Mouse (Mus musculus) limb, embryonic 15.5 days (tissue): Measurements from ENCODE around the gene Pdcd5. TPM values are rescaled to one million over a fixed set of nuclear protein-coding genes. Genes with fewer than 3 reads are reported as not detected.

Source experiments
- ATAC-seq: fragments of 200-750 bp; cut with Nextera tagmentation; 2 replicates; pipeline ENCODE4 v1.8.0; 2017; ENCODE audit warnings: low read depth, moderate TSS enrichment; ENCODE audit not compliant: insufficient number of reproducible peaks, low FRiP score, low TSS enrichment
- H3K27ac ChIP-seq: fragments of 300-500 bp; sonication (generic); 2 replicates; pipeline ENCODE4 v1.5.1; 2015; ENCODE audit warnings: moderate library complexity, mild to moderate bottlenecking, inconsistent platforms
- H3K27me3 ChIP-seq: fragments of 300-500 bp; sonication (generic); 2 replicates; pipeline ENCODE4 v1.6.1; 2015; ENCODE audit warnings: inconsistent platforms
- H3K36me3 ChIP-seq: fragments of 300-500 bp; sonication (generic); 2 replicates; pipeline ENCODE4 v1.6.1; 2015; ENCODE audit warnings: inconsistent platforms
- H3K4me1 ChIP-seq: fragments of 300-500 bp; sonication (generic); 2 replicates; pipeline ENCODE4 v1.6.1; 2015; ENCODE audit warnings: inconsistent platforms
- H3K4me2 ChIP-seq: fragments of 300-500 bp; sonication (generic); 2 replicates; pipeline ENCODE4 v1.6.1; 2015; ENCODE audit warnings: mild to moderate bottlenecking, inconsistent platforms
- H3K4me3 ChIP-seq: fragments of 300-500 bp; sonication (generic); 2 replicates; pipeline ENCODE4 v1.5.1; 2015; ENCODE audit warnings: mild to moderate bottlenecking, inconsistent platforms
- H3K9ac ChIP-seq: fragments of 300-500 bp; sonication (generic); 2 replicates; pipeline ENCODE4 v1.6.1; 2015; ENCODE audit warnings: inconsistent platforms
- H3K9me3 ChIP-seq: fragments of 300-500 bp; sonication (generic); 2 replicates; pipeline ENCODE4 v1.6.1; 2016; ENCODE audit warnings: inconsistent platforms
- WGBS: fragments of 180-500 bp; shearing (Covaris S2); methylation state at CpG from one replicate; pipeline ENCODE4 v1.1.7; 2015; 5-methylcytosine and 5-hydroxymethylcytosine counted together
- polyA plus RNA-seq: library from polyadenylated mRNA; unstranded; fragments of >200 nt; fragmentation: Nextera tagmentation; extraction: Ambion mirVana; gene quantifications from 2 replicates; pipeline ENCODE4 v1.2.1, GENCODE M21; 2015

Pdcd5 gene
- polyA plus RNA-seq: 222 and 241 TPM in 2 replicates

- H3K27ac ChIP-seq: peak within 1 kb of the TSS; percentile 88
- peaks cover 7% of the 10 kb centered on the region; the same call in 1 of the 2 replicates for H3K4me1 ChIP-seq
- H3K36me3 ChIP-seq: peaks cover 29% of the 10 kb centered on the region
- 0 out of 2 replicates have a peak, but pooled peaks cover 3% of the 10 kb centered on the region for H3K9me3 ChIP-seq
- peak within 1 kb of the TSS; percentile 89 for H3K9ac ChIP-seq
- peak within 1 kb of the TSS; percentile 87 for H3K4me3 ChIP-seq
- WGBS: under 1% methylated on average over 64 of the region's 64 CpGs
- peak; percentile 84 for ATAC-seq
- H3K4me2 ChIP-seq: peak within 1 kb of the TSS; percentile 61
- H3K27me3 ChIP-seq: no peaks in the 10 kb centered on the region
Measured at GRCm38 (mm10) chr7:35647101-35647698, at the start of gene Pdcd5. Gene Pdcd5 (minus strand): TSS chr7:35647521.

GRCm38 (mm10) chr7:35692641-35693040 lies 45.3 kb upstream of the Pdcd5 start:
- no peak for ATAC-seq
- Histone ChIP-seq H3K36me3 (peaks cover 14% of the 10 kb centered on the region; the same call in 1 of the 2 replicates), H3K27me3 (no peaks in the 10 kb centered on the region), H3K9ac (no peak overlapping the region), H3K9me3 (no peaks in the 10 kb centered on the region), H3K27ac (no peak overlapping the region), H3K4me2 (no peak overlapping the region), H3K4me3 (no peak overlapping the region), H3K4me1 (peaks cover 7% of the 10 kb centered on the region)
- 91% methylated on average over 12 of the region's 12 CpGs for WGBS

- Histone ChIP-seq H3K36me3 (peaks cover 14% of the 10 kb centered on the region; the same call in 1 of the 2 replicates), H3K9me3 (no peaks in the 10 kb centered on the region)
Measured at GRCm38 (mm10) chr7:35692117-35692516, 44.8 kb upstream of the Pdcd5 start.

GRCm38 (mm10) chr7:35688781-35689349 lies 41.5 kb upstream of the Pdcd5 start:
- Histone ChIP-seq H3K4me1 (peaks cover 16% of the 10 kb centered on the region), H3K4me2 (no peak overlapping the region), H3K27me3 (no peaks in the 10 kb centered on the region), H3K9me3 (no peaks in the 10 kb centered on the region), H3K9ac (no peak overlapping the region), H3K27ac (no peak overlapping the region), H3K36me3 (peaks cover 14% of the 10 kb centered on the region; the same call in 1 of the 2 replicates), H3K4me3 (no peak overlapping the region)
- WGBS: 56% methylated on average over 11 of the region's 11 CpGs
- no peak for ATAC-seq

More at GRCm38 (mm10) chr7:35692117-35692516, 44.8 kb upstream of the Pdcd5 start:
- Histone ChIP-seq H3K27me3 (no peaks in the 10 kb centered on the region), H3K9ac (no peak overlapping the region), H3K4me2 (no peak overlapping the region), H3K4me1 (peaks cover 12% of the 10 kb centered on the region), H3K4me3 (no peak overlapping the region), H3K27ac (no peak overlapping the region)
- ATAC-seq: no peak
- 67% methylated on average over 14 of the region's 14 CpGs for WGBS

GRCm38 (mm10) chr7:35688276-35688675 lies 41.0 kb upstream of the Pdcd5 start:
- H3K4me3 ChIP-seq: no peak overlapping the region
- peaks cover 16% of the 10 kb centered on the region for H3K4me1 ChIP-seq
- 0 out of 2 replicates have a peak overlapping the region, but pooled peaks have one; percentile 24 for H3K27ac ChIP-seq
- H3K36me3 ChIP-seq: peaks cover 14% of the 10 kb centered on the region; the same call in 1 of the 2 replicates
- no peaks in the 10 kb centered on the region for H3K27me3 ChIP-seq
- H3K4me2 ChIP-seq: no peak overlapping the region
- ATAC-seq: no peak
- no peak overlapping the region for H3K9ac ChIP-seq
- no peaks in the 10 kb centered on the region for H3K9me3 ChIP-seq
- WGBS: 49% methylated on average over 9 of the region's 9 CpGs

GRCm38 (mm10) chr7:35687229-35687628 lies 39.9 kb upstream of the Pdcd5 start:
- no peak overlapping the region for H3K4me3 ChIP-seq
- no peaks in the 10 kb centered on the region for H3K9me3 ChIP-seq
- peaks cover 11% of the 10 kb centered on the region; the same call in 1 of the 2 replicates for H3K36me3 ChIP-seq
- no peak for ATAC-seq
- no peak overlapping the region for H3K27ac ChIP-seq
- peaks cover 16% of the 10 kb centered on the region for H3K4me1 ChIP-seq
- H3K9ac ChIP-seq: no peak overlapping the region
- H3K27me3 ChIP-seq: no peaks in the 10 kb centered on the region
- peak overlapping the region; percentile 29 for H3K4me2 ChIP-seq
- 27% methylated on average over 10 of the region's 10 CpGs for WGBS

GRCm38 (mm10) chr7:35686756-35687155 lies 39.4 kb upstream of the Pdcd5 start:
- no peaks in the 10 kb centered on the region for H3K27me3 ChIP-seq
- H3K27ac ChIP-seq: no peak overlapping the region
- H3K4me3 ChIP-seq: no peak overlapping the region
- H3K4me2 ChIP-seq: peak overlapping the region; percentile 29
- WGBS: 27% methylated on average over 13 of the region's 13 CpGs
- H3K4me1 ChIP-seq: peaks cover 16% of the 10 kb centered on the region
- H3K36me3 ChIP-seq: peaks cover 11% of the 10 kb centered on the region; the same call in 1 of the 2 replicates
- H3K9me3 ChIP-seq: no peaks in the 10 kb centered on the region
- ATAC-seq: no peak
- no peak overlapping the region for H3K9ac ChIP-seq

GRCm38 (mm10) chr7:35686216-35686615 lies 38.9 kb upstream of the Pdcd5 start:
- Histone ChIP-seq H3K36me3 (peaks cover 11% of the 10 kb centered on the region; the same call in 1 of the 2 replicates), H3K27me3 (no peaks in the 10 kb centered on the region), H3K9ac (no peak overlapping the region), H3K27ac (peak overlapping the region; percentile 60; the same call in 1 of the 2 replicates), H3K4me3 (no peak overlapping the region), H3K9me3 (no peaks in the 10 kb centered on the region), H3K4me2 (peak overlapping the region; percentile 29), H3K4me1 (peaks cover 16% of the 10 kb centered on the region)
- no peak for ATAC-seq
- WGBS: 39% methylated on average over 11 of the region's 11 CpGs

- Histone ChIP-seq H3K27ac (no peak overlapping the region), H3K4me2 (no peak overlapping the region), H3K27me3 (no peaks in the 10 kb centered on the region), H3K9me3 (no peaks in the 10 kb centered on the region), H3K36me3 (no peaks in the 10 kb centered on the region), H3K4me3 (no peak overlapping the region), H3K4me1 (peaks cover 14% of the 10 kb centered on the region), H3K9ac (no peak overlapping the region)
- WGBS: 75% methylated on average over 6 of the region's 6 CpGs
- no peak for ATAC-seq
Measured at GRCm38 (mm10) chr7:35683409-35684122, 36.2 kb upstream of the Pdcd5 start.

- 73% methylated on average over 3 of the region's 3 CpGs for WGBS
Measured at GRCm38 (mm10) chr7:35681559-35681958, 34.2 kb upstream of the Pdcd5 start.

GRCm38 (mm10) chr7:35678976-35679375 lies 31.7 kb upstream of the Pdcd5 start:
- no peak overlapping the region for H3K27ac ChIP-seq
- no peak for ATAC-seq
- 77% methylated on average over 4 of the region's 4 CpGs for WGBS
- no peak overlapping the region for H3K9ac ChIP-seq
- no peaks in the 10 kb centered on the region for H3K27me3 ChIP-seq
- H3K4me1 ChIP-seq: no peaks in the 10 kb centered on the region
- H3K9me3 ChIP-seq: no peaks in the 10 kb centered on the region
- no peak overlapping the region for H3K4me3 ChIP-seq
- H3K4me2 ChIP-seq: no peak overlapping the region
- no peaks in the 10 kb centered on the region for H3K36me3 ChIP-seq

More at GRCm38 (mm10) chr7:35681559-35681958, 34.2 kb upstream of the Pdcd5 start:
- Histone ChIP-seq H3K36me3 (no peaks in the 10 kb centered on the region), H3K4me2 (no peak overlapping the region), H3K27me3 (no peaks in the 10 kb centered on the region), H3K4me1 (peaks cover 4% of the 10 kb centered on the region; the same call in 1 of the 2 replicates), H3K9me3 (no peaks in the 10 kb centered on the region), H3K4me3 (no peak overlapping the region), H3K9ac (no peak overlapping the region), H3K27ac (no peak overlapping the region)
- ATAC-seq: no peak
